ENCODE assay signal across 12 mouse cellular contexts in genomic region chr15:89110147-89110546, GRCm38 (mm10). TPM values are rescaled to one million over a fixed set of nuclear protein-coding genes. Genes with fewer than 3 reads are reported as not detected.
DNase-seq lines count a peak whose midpoint lies in the region; ATAC-seq and TF ChIP-seq lines count a peak whose summit lies in the region.
"Had no signal": no experiment of that assay in that cellular context is flagged by ENCODE, and none has a peak within 500 bp of the region (broad histone marks: within the 10 kb centered on the region; RNA-seq: fewer than 3 reads in every experiment).

No protein-coding gene starts in this region.

- H3K27me3 ChIP-seq in heart, embryonic 14.5 days (ENCODE audit: control insufficient read depth, insufficient read depth, low read length): no peaks in the 10 kb centered on the region
- no peaks in the 10 kb centered on the region for H3K27me3 ChIP-seq in heart, embryonic 11.5 days (ENCODE audit: control insufficient read depth, insufficient read depth, low read length)
- H3K27me3 ChIP-seq in thymus, adult 2 months (ENCODE audit: control insufficient read depth, insufficient read depth, low read length): no peaks in the 10 kb centered on the region
- H3K27me3 ChIP-seq: CH12.LX; kidney, embryonic 15.5 days had no signal

- H3K36me3 ChIP-seq in heart, embryonic 14.5 days (ENCODE audit: control insufficient read depth, insufficient read depth, low read length): peaks cover 96% of the 10 kb centered on the region
- peaks cover 26% of the 10 kb centered on the region for H3K36me3 ChIP-seq in heart, embryonic 11.5 days (ENCODE audit: control insufficient read depth, insufficient read depth, low read length)
- H3K36me3 ChIP-seq in thymus, adult 2 months (ENCODE audit: control insufficient read depth, insufficient read depth, low read length): peaks cover 39% of the 10 kb centered on the region

- no peaks in the 10 kb centered on the region for H3K4me1 ChIP-seq in heart, embryonic 14.5 days (ENCODE audit: control insufficient read depth in 2 of 2, insufficient read depth in 2 of 2, low read length in 2 of 2)
- no peaks in the 10 kb centered on the region for H3K4me1 ChIP-seq in heart, embryonic 11.5 days (ENCODE audit: control insufficient read depth, insufficient read depth, low read length)
- H3K4me1 ChIP-seq in thymus, adult 2 months (replicated peaks; ENCODE audit: control insufficient read depth, insufficient read depth, low read length): no peaks in the 10 kb centered on the region
- H3K4me1 ChIP-seq: kidney, embryonic 15.5 days had no signal

- H3K4me2 ChIP-seq in heart, embryonic 14.5 days (ENCODE audit: low read length): no peak overlapping the region
- H3K4me2 ChIP-seq in heart, embryonic 11.5 days: no peak overlapping the region
- H3K4me2 ChIP-seq: kidney, embryonic 15.5 days had no signal

- no peak overlapping the region for H3K9ac ChIP-seq in heart, embryonic 14.5 days (ENCODE audit: low read length)
- H3K9ac ChIP-seq in heart, embryonic 11.5 days (ENCODE audit: low read depth, low read length): no peak overlapping the region
- H3K9ac ChIP-seq: forebrain, postnatal 0 days; kidney, embryonic 15.5 days; liver, postnatal 0 days had no signal

- TF ChIP-seq CTCF in thymus, adult 2 months (IDR thresholded peaks at IDR 0.05; ENCODE audit: borderline replicate concordance, control insufficient read depth, extremely low read depth, insufficient read depth, low read length, poor library complexity): no peak

- peak; percentile 61 for DNase-seq in ES-CJ7 (ENCODE audit: low read depth, low spot score)
- DNase-seq in adrenal gland, postnatal 14 days: peak; percentile 82
- peak; percentile 42 to 55 for DNase-seq in heart, postnatal 14 days
- no peak for DNase-seq in thymus, adult 2 months
- DNase-seq in urinary bladder, postnatal 10 days (ENCODE audit: low spot score): no peak
- DNase-seq in left cerebral cortex, postnatal 4 days: no peak
- DNase-seq: forebrain, postnatal 0 days; liver, postnatal 0 days had no signal

- no peaks in the 10 kb centered on the region for H3K9me3 ChIP-seq in heart, embryonic 14.5 days (ENCODE audit: control insufficient read depth, low read length)
- no peaks in the 10 kb centered on the region for H3K9me3 ChIP-seq in heart, embryonic 11.5 days (replicated peaks; ENCODE audit: control insufficient read depth, low read length)
- H3K9me3 ChIP-seq: kidney, embryonic 15.5 days had no signal

- intact Hi-C loops in heart, postnatal 14 days (cut with DNase I): loop anchor here (2.0 kb wide), 1 partner anchor 175 kb away; no protein-coding TSS in a partner anchor
- intact Hi-C loops in left cerebral cortex, postnatal 4 days (cut with DNase I): no loop called here

- no peak overlapping the region for H3K4me3 ChIP-seq in heart, embryonic 14.5 days (ENCODE audit: control insufficient read depth in 1 of 2, insufficient read depth in 1 of 2, low read depth in 1 of 2, low read length in 2 of 2)
- no peak overlapping the region for H3K4me3 ChIP-seq in heart, embryonic 11.5 days (ENCODE audit: low read depth, low read length)
- H3K4me3 ChIP-seq in thymus, adult 2 months (ENCODE audit: control insufficient read depth, insufficient read depth, low read length): no peak overlapping the region
- H3K4me3 ChIP-seq: kidney, embryonic 15.5 days had no signal

- no peak for TF ChIP-seq POLR2A in thymus, adult 2 months (IDR thresholded peaks at IDR 0.05; ENCODE audit: control insufficient read depth, extremely low read depth, insufficient read depth, low read length, poor library complexity)

- peak; percentile 51; the same call in 1 of the 2 replicates for ATAC-seq in heart, embryonic 14.5 days (ENCODE audit: insufficient number of reproducible peaks, insufficient read depth, low FRiP score, low read depth)
- ATAC-seq in heart, embryonic 11.5 days (replicated peaks; ENCODE audit: insufficient number of reproducible peaks, low FRiP score, low TSS enrichment): no peak
- ATAC-seq: forebrain, postnatal 0 days; liver, postnatal 0 days had no signal

- whole genome bisulfite sequencing in heart, embryonic 14.5 days: 58% methylated on average over 9 of the region's 9 CpGs
- 78% methylated on average over 9 of the region's 9 CpGs for WGBS in heart, embryonic 11.5 days (ENCODE audit: insufficient replicate concordance)
- 93% methylated on average over 9 of the region's 9 CpGs for WGBS in thymus, adult 2 months

- no peak overlapping the region for H3K27ac ChIP-seq in heart, embryonic 14.5 days (replicated peaks in 1 of 2; ENCODE audit: control insufficient read depth in 1 of 2, insufficient read depth in 1 of 2, low read depth in 2 of 2, low read length in 2 of 2)
- H3K27ac ChIP-seq in heart, embryonic 11.5 days (ENCODE audit: low read depth, low read length): no peak overlapping the region
- H3K27ac ChIP-seq in thymus, adult 2 months (ENCODE audit: control insufficient read depth, insufficient read depth, low read length): no peak overlapping the region
- H3K27ac ChIP-seq: kidney, embryonic 15.5 days had no signal

RNA-seq across cellular contexts. Expression of gene Tubgcp6, which starts 12.8 kb away (rescaled TPM):
- 10.9 and 11.3 TPM in 2 replicates for polyA plus RNA-seq in heart, embryonic 14.5 days (2014; fragmentation: Nextera tagmentation; extraction: Ambion mirVana)
- polyA plus RNA-seq in heart, embryonic 11.5 days (2014; fragmentation: Nextera tagmentation; extraction: Ambion mirVana): 13.1 and 14.1 TPM in 2 replicates
- total RNA-seq in adrenal gland, postnatal 14 days (2021): 13.3 and 15.7 TPM in 2 replicates
- 10 to 100 TPM; 12.0 to 12.7 TPM for total RNA-seq in heart, postnatal 14 days (2021)
- polyA plus RNA-seq in thymus, adult 2 months (2012; rRNA removed): 97.4 and 98.9 TPM in 2 replicates
- 10 to 100 TPM; 36.9 to 42.1 TPM for total RNA-seq in left cerebral cortex, postnatal 4 days (2021)

RNA-seq across cellular contexts. Expression of gene Hdac10, which starts 18.4 kb away (rescaled TPM):
- polyA plus RNA-seq in heart, embryonic 14.5 days (2014; fragmentation: Nextera tagmentation; extraction: Ambion mirVana): 11.0 and 11.5 TPM in 2 replicates
- polyA plus RNA-seq in heart, embryonic 11.5 days (2014; fragmentation: Nextera tagmentation; extraction: Ambion mirVana): 10.5 and 11.4 TPM in 2 replicates
- 11.9 and 13.2 TPM in 2 replicates for total RNA-seq in adrenal gland, postnatal 14 days (2021)
- 1 to 10 TPM; 7.2 to 8.4 TPM for total RNA-seq in heart, postnatal 14 days (2021)
- polyA plus RNA-seq in thymus, adult 2 months (2012; rRNA removed): 82.9 and 94.4 TPM in 2 replicates
- total RNA-seq in left cerebral cortex, postnatal 4 days (2021): 10 to 100 TPM; 40.0 to 42.8 TPM

RNA-seq across cellular contexts. Expression of gene Selenoo, which starts 21.3 kb away (rescaled TPM):
- polyA plus RNA-seq in heart, embryonic 14.5 days (2014; fragmentation: Nextera tagmentation; extraction: Ambion mirVana): 14.0 and 16.4 TPM in 2 replicates
- 9.5 and 9.9 TPM in 2 replicates for polyA plus RNA-seq in heart, embryonic 11.5 days (2014; fragmentation: Nextera tagmentation; extraction: Ambion mirVana)
- 29.3 and 35.4 TPM in 2 replicates for total RNA-seq in adrenal gland, postnatal 14 days (2021)
- total RNA-seq in heart, postnatal 14 days (2021): 10 to 100 TPM; 13.6 to 13.8 TPM
- polyA plus RNA-seq in thymus, adult 2 months (2012; rRNA removed): 62.4 and 70.5 TPM in 2 replicates
- 10 to 100 TPM; 24.6 to 25.7 TPM for total RNA-seq in left cerebral cortex, postnatal 4 days (2021)

RNA-seq across cellular contexts. Expression of gene Mapk12, which starts 30.4 kb away (rescaled TPM):
- polyA plus RNA-seq in heart, embryonic 14.5 days (2014; fragmentation: Nextera tagmentation; extraction: Ambion mirVana): 21.0 and 23.0 TPM in 2 replicates
- 20.7 and 24.6 TPM in 2 replicates for polyA plus RNA-seq in heart, embryonic 11.5 days (2014; fragmentation: Nextera tagmentation; extraction: Ambion mirVana)
- 8.6 and 9.6 TPM in 2 replicates for total RNA-seq in adrenal gland, postnatal 14 days (2021)
- total RNA-seq in heart, postnatal 14 days (2021): 10 to 100 TPM; 16.8 to 18.7 TPM
- 2.9 and 3.1 TPM in 2 replicates for polyA plus RNA-seq in thymus, adult 2 months (2012; rRNA removed)
- 1 to 10 TPM; 4.1 to 5.0 TPM for total RNA-seq in left cerebral cortex, postnatal 4 days (2021)

RNA-seq across cellular contexts. Expression of gene Trabd, which starts 35.2 kb away (rescaled TPM):
- 51.6 and 51.9 TPM in 2 replicates for polyA plus RNA-seq in heart, embryonic 14.5 days (2014; fragmentation: Nextera tagmentation; extraction: Ambion mirVana)
- 51.7 and 52.6 TPM in 2 replicates for polyA plus RNA-seq in heart, embryonic 11.5 days (2014; fragmentation: Nextera tagmentation; extraction: Ambion mirVana)
- 38.2 and 47.1 TPM in 2 replicates for total RNA-seq in adrenal gland, postnatal 14 days (2021)
- total RNA-seq in heart, postnatal 14 days (2021): 10 to 100 TPM; 36.7 to 43.7 TPM
- 81.2 and 86.3 TPM in 2 replicates for polyA plus RNA-seq in thymus, adult 2 months (2012; rRNA removed)
- total RNA-seq in left cerebral cortex, postnatal 4 days (2021): 10 to 100 TPM; 27.7 to 28.2 TPM

Comparison
In these comparisons a context has a peak if more than half of its experiments do, and no peak if none do; other contexts are left out.
1. DNase-seq: peak in ES-CJ7 (single experiment), adrenal gland, postnatal 14 days (single experiment) and heart, postnatal 14 days (2 of 2); none in thymus, adult 2 months (single experiment), urinary bladder, postnatal 10 days (single experiment) and left cerebral cortex, postnatal 4 days (single experiment).